In genomic region chrX:11400406-11400805, GRCm38 (mm10) we compare ENCODE assay signal across 18 mouse cellular contexts.
"Had no signal": no experiment of that assay in that cellular context is flagged by ENCODE, and none has a peak within 500 bp of the region (broad histone marks: within the 10 kb centered on the region; RNA-seq: fewer than 3 reads in every experiment).

No protein-coding gene starts in this region.

- H3K9ac ChIP-seq: intestine, embryonic 15.5 days; liver, embryonic 13.5 days; liver, postnatal 0 days; midbrain, embryonic 15.5 days; neural tube, embryonic 13.5 days; stomach, embryonic 15.5 days had no signal

- H3K9me3 ChIP-seq: intestine, embryonic 15.5 days; limb, embryonic 10.5 days; liver, embryonic 13.5 days; midbrain, embryonic 15.5 days; stomach, embryonic 15.5 days had no signal

- ATAC-seq: intestine, embryonic 15.5 days; liver, postnatal 0 days; midbrain, embryonic 15.5 days had no signal

- H3K4me1 ChIP-seq: intestine, embryonic 15.5 days; limb, embryonic 10.5 days; liver, embryonic 13.5 days; megakaryocyte, embryonic 14.5 days; midbrain, embryonic 15.5 days; neural tube, embryonic 13.5 days; stomach, embryonic 15.5 days had no signal

- H3K27me3 ChIP-seq: intestine, embryonic 15.5 days; liver, embryonic 13.5 days; midbrain, embryonic 15.5 days; neural tube, embryonic 13.5 days; stomach, embryonic 15.5 days had no signal

- H3K4me3 ChIP-seq: intestine, embryonic 15.5 days; layer of hippocampus, adult 2 months; limb, embryonic 10.5 days; liver, embryonic 13.5 days; megakaryocyte, embryonic 14.5 days; midbrain, embryonic 15.5 days; neural tube, embryonic 13.5 days; stomach, embryonic 15.5 days had no signal

- H3K4me2 ChIP-seq: intestine, embryonic 15.5 days; liver, embryonic 13.5 days; midbrain, embryonic 11.5 days; midbrain, embryonic 15.5 days; neural tube, embryonic 13.5 days; stomach, embryonic 15.5 days had no signal

- H3K27ac ChIP-seq: intestine, embryonic 15.5 days; layer of hippocampus, adult 2 months; limb, embryonic 10.5 days; liver, embryonic 13.5 days; midbrain, embryonic 15.5 days; neural tube, embryonic 13.5 days; stomach, embryonic 15.5 days had no signal

- H3K36me3 ChIP-seq: intestine, embryonic 15.5 days; limb, embryonic 10.5 days; liver, embryonic 13.5 days; midbrain, embryonic 15.5 days; neural tube, embryonic 13.5 days; stomach, embryonic 15.5 days had no signal

- DNase-seq: kidney, adult 18-20 months; kidney, postnatal 10 days; kidney, postnatal 4 days; liver, embryonic 13.5 days; liver, postnatal 0 days; retina, postnatal 1 day; right cerebral cortex, postnatal 4 days; spleen, adult 18-20 months; thymus, adult 2 months; thymus, postnatal 25 days had no signal
